In genomic region chr13:70656329-70656728, GRCm38 (mm10) we compare ENCODE assay signal across 20 mouse cellular contexts. TPM values are rescaled to one million over a fixed set of nuclear protein-coding genes. Genes with fewer than 3 reads are reported as not detected.
DNase-seq lines count a peak whose midpoint lies in the region; ATAC-seq and TF ChIP-seq lines count a peak whose summit lies in the region.
"Had no signal": no experiment of that assay in that cellular context is flagged by ENCODE, and none has a peak within 500 bp of the region (broad histone marks: within the 10 kb centered on the region; RNA-seq: fewer than 3 reads in every experiment).

No protein-coding gene starts in this region.

- no peaks in the 10 kb centered on the region for H3K9me3 ChIP-seq in intestine, embryonic 15.5 days
- no peaks in the 10 kb centered on the region for H3K9me3 ChIP-seq in intestine, embryonic 16.5 days (ENCODE audit: control insufficient read depth, low read length)
- H3K9me3 ChIP-seq: embryonic facial prominence, embryonic 13.5 days; forebrain, embryonic 10.5 days; heart, embryonic 13.5 days; hindbrain, embryonic 12.5 days had no signal

- peak; percentile 33; the same call in 1 of the 2 replicates for ATAC-seq in intestine, embryonic 15.5 days
- ATAC-seq in intestine, embryonic 16.5 days, result no peak; the same call in 1 of the 2 replicates
- ATAC-seq: forebrain, embryonic 14.5 days had no signal

- no peak overlapping the region for H3K4me2 ChIP-seq in intestine, embryonic 15.5 days (replicated peaks)
- H3K4me2 ChIP-seq in intestine, embryonic 16.5 days (ENCODE audit: low read depth, low read length), result no peak overlapping the region
- H3K4me2 ChIP-seq: embryonic facial prominence, embryonic 13.5 days; heart, embryonic 13.5 days; hindbrain, embryonic 12.5 days had no signal

- no peak overlapping the region for H3K27ac ChIP-seq in intestine, embryonic 15.5 days
- no peak overlapping the region for H3K27ac ChIP-seq in intestine, embryonic 16.5 days (ENCODE audit: low read length)
- H3K27ac ChIP-seq: embryonic facial prominence, embryonic 13.5 days; forebrain, embryonic 10.5 days; gastrocnemius, adult 2 months; heart, embryonic 13.5 days; hindbrain, embryonic 12.5 days had no signal

- DNase-seq in lung, adult 2 months, result peak; percentile 46
- DNase-seq in lung, postnatal 10 days, result peak; percentile 58
- DNase-seq in lung, postnatal 4 days, result peak; percentile 47 to 71
- DNase-seq in spleen, postnatal 10 days (ENCODE audit: low spot score in 2 of 2), result no peak
- DNase-seq in layer of hippocampus, postnatal 36 days, result no peak
- no peak for DNase-seq in thymus, postnatal 36 days
- DNase-seq: cerebellum, adult 18-20 months; cerebellum, adult 9-11 months; cerebellum, postnatal 36 days; gastrocnemius, adult 2 months; gastrocnemius, postnatal 25 days; heart, postnatal 4 days had no signal

- WGBS in intestine, embryonic 15.5 days, result 49% methylated on average over 8 of the region's 8 CpGs
- 50% methylated on average over 8 of the region's 8 CpGs for WGBS in intestine, embryonic 16.5 days
- WGBS in lung, adult 2 months, result 64% methylated on average over 8 of the region's 8 CpGs

- no peak for TF ChIP-seq CTCF in lung, adult 2 months (IDR thresholded peaks at IDR 0.05; ENCODE audit: insufficient read depth, low read length)

- no peaks in the 10 kb centered on the region for H3K36me3 ChIP-seq in intestine, embryonic 15.5 days
- no peaks in the 10 kb centered on the region for H3K36me3 ChIP-seq in intestine, embryonic 16.5 days (ENCODE audit: control insufficient read depth, insufficient read depth, low read length)
- H3K36me3 ChIP-seq: embryonic facial prominence, embryonic 13.5 days; forebrain, embryonic 10.5 days; heart, embryonic 13.5 days; hindbrain, embryonic 12.5 days had no signal

- peaks cover 10% of the 10 kb centered on the region for H3K4me1 ChIP-seq in intestine, embryonic 15.5 days (replicated peaks)
- H3K4me1 ChIP-seq in intestine, embryonic 16.5 days (ENCODE audit: control insufficient read depth, insufficient read depth, low read length), result 0 out of 2 replicates have a peak, but pooled peaks cover 4% of the 10 kb centered on the region
- H3K4me1 ChIP-seq in lung, adult 2 months (ENCODE audit: control insufficient read depth, insufficient read depth, low read length), result peaks cover 9% of the 10 kb centered on the region

- no peaks in the 10 kb centered on the region for H3K27me3 ChIP-seq in intestine, embryonic 15.5 days (replicated peaks)
- no peaks in the 10 kb centered on the region for H3K27me3 ChIP-seq in intestine, embryonic 16.5 days (replicated peaks; ENCODE audit: control insufficient read depth, insufficient read depth, low read length)
- H3K27me3 ChIP-seq: embryonic facial prominence, embryonic 13.5 days; heart, embryonic 13.5 days; hindbrain, embryonic 12.5 days had no signal

- H3K4me3 ChIP-seq in intestine, embryonic 15.5 days (replicated peaks), result no peak overlapping the region
- H3K4me3 ChIP-seq in intestine, embryonic 16.5 days (ENCODE audit: low read length), result no peak overlapping the region
- no peak overlapping the region for H3K4me3 ChIP-seq in lung, adult 2 months (replicated peaks; ENCODE audit: extremely low read depth, low read depth, low read length)
- H3K4me3 ChIP-seq: embryonic facial prominence, embryonic 13.5 days; erythroblast, embryonic 14.5 days; forebrain, embryonic 10.5 days; gastrocnemius, adult 2 months; heart, embryonic 13.5 days; hindbrain, embryonic 12.5 days had no signal

- H3K9ac ChIP-seq in intestine, embryonic 15.5 days, result no peak overlapping the region
- no peak overlapping the region for H3K9ac ChIP-seq in intestine, embryonic 16.5 days (ENCODE audit: low read depth, low read length)
- H3K9ac ChIP-seq: embryonic facial prominence, embryonic 13.5 days; heart, embryonic 13.5 days; hindbrain, embryonic 12.5 days had no signal

- no peak for TF ChIP-seq POLR2A in lung, adult 2 months (IDR thresholded peaks at IDR 0.05; ENCODE audit: borderline replicate concordance, extremely low read depth, low read depth, low read length)

RNA-seq across cellular contexts. Expression of gene Ice1, which starts 18.9 kb away (rescaled TPM):
- 14.2 and 16.2 TPM in 2 replicates for polyA plus RNA-seq in intestine, embryonic 15.5 days (2015; fragmentation: Nextera tagmentation; extraction: Ambion mirVana)
- 8.3 and 10.7 TPM in 2 replicates for polyA plus RNA-seq in intestine, embryonic 16.5 days (2015; fragmentation: Nextera tagmentation; extraction: Ambion mirVana)
- 20.0 and 25.6 TPM in 2 replicates for polyA plus RNA-seq in lung, adult 2 months (2012; rRNA removed)
- total RNA-seq in layer of hippocampus, postnatal 36 days (2021), result 10 to 100 TPM; 61.1 to 65.5 TPM

Comparison
In these comparisons a context has a peak if more than half of its experiments do, and no peak if none do; other contexts are left out.
1. DNase-seq: peak in lung, adult 2 months (single experiment), lung, postnatal 10 days (single experiment) and lung, postnatal 4 days (2 of 2); none in spleen, postnatal 10 days (0 of 2), layer of hippocampus, postnatal 36 days (0 of 2) and thymus, postnatal 36 days (0 of 2).